Mouse (Mus musculus) E14TG2a.4 (cell line): ENCODE data around the gene Olfr523.

Experiments used
- CTCF ChIP-seq: conservative IDR thresholded peaks from 2 replicates; pipeline ENCODE4 v1.5.1; 2014; ENCODE audit warnings: low read length
- NANOG ChIP-seq: IDR thresholded peaks from 2 replicates; pipeline ENCODE4 v1.6.1; 2014; ENCODE audit warnings: borderline replicate concordance, low read length, mixed read lengths
- POU5F1 ChIP-seq: IDR thresholded peaks from 2 replicates; pipeline ENCODE4 v1.6.1; 2014; ENCODE audit warnings: low read length, borderline replicate concordance

- no peak for TF ChIP-seq CTCF
- TF ChIP-seq POU5F1: no peak
- TF ChIP-seq NANOG: no peak
These were observed 12.7 kb upstream of the Olfr523 start for GRCm38 (mm10) chr7:140160363-140160762.
